Mouse (Mus musculus) liver, postnatal 0 days (tissue): ENCODE results near the gene Fbxw2. TPM values are rescaled to one million over a fixed set of nuclear protein-coding genes. Genes with fewer than 3 reads are reported as not detected.

ENCODE experiments used
- ATAC-seq: fragments of 200-750 bp; cut with Nextera tagmentation; 2 replicates; pipeline ENCODE4 v1.8.0; 2017; ENCODE audit warnings: mild to moderate bottlenecking, moderate library complexity
- DNase-seq: peaks from one replicate; pipeline ENCODE4 v3.0.0-alpha.2; 2016
- H3K27ac ChIP-seq: fragments of 300-500 bp; sonication (generic); 2 replicates; pipeline ENCODE4 v1.5.1; 2014; ENCODE audit warnings: antibody characterized with exemption, moderate library complexity, mild to moderate bottlenecking, low read depth
- H3K27me3 ChIP-seq: fragments of 300-500 bp; sonication (generic); 2 replicates; pipeline ENCODE4 v1.6.1; 2014; ENCODE audit warnings: low read length, control low read depth, mixed read lengths; ENCODE audit not compliant: insufficient read depth
- H3K36me3 ChIP-seq: fragments of 300-500 bp; sonication (generic); replicated peaks from 2 replicates; pipeline ENCODE4 v1.6.1; 2014; ENCODE audit warnings: mild to moderate bottlenecking, control low read depth, low read length, moderate library complexity, mixed read lengths; ENCODE audit not compliant: insufficient read depth
- H3K4me1 ChIP-seq: fragments of 300-500 bp; sonication (generic); 2 replicates; pipeline ENCODE4 v1.6.1; 2014; ENCODE audit warnings: antibody characterized with exemption, mild to moderate bottlenecking, control low read depth; ENCODE audit not compliant: insufficient read depth
- H3K4me2 ChIP-seq: fragments of 300-500 bp; sonication (generic); 2 replicates; pipeline ENCODE4 v1.6.1; 2014; ENCODE audit warnings: low read depth, mild to moderate bottlenecking, low read length, moderate library complexity, mixed read lengths
- H3K4me3 ChIP-seq: fragments of 300-500 bp; sonication (generic); 2 replicates; pipeline ENCODE4 v1.5.1; 2014; ENCODE audit warnings: low read depth, low read length
- H3K9ac ChIP-seq: fragments of 300-500 bp; sonication (generic); replicated peaks from 2 replicates; pipeline ENCODE4 v1.6.1; 2014; ENCODE audit warnings: mild to moderate bottlenecking, moderate library complexity
- H3K9me3 ChIP-seq: fragments of 300-500 bp; sonication (generic); 2 replicates; pipeline ENCODE4 v1.6.1; 2016; ENCODE audit warnings: mild to moderate bottlenecking, control low read depth, low read length, mixed read lengths
- CTCF ChIP-seq: sonication (generic); IDR thresholded peaks from 2 replicates; pipeline ENCODE4 v1.5.1; 2016; ENCODE audit warnings: antibody characterized with exemption, low read depth
- EP300 ChIP-seq: IDR thresholded peaks from 2 replicates; pipeline ENCODE4 v1.6.1; 2016; ENCODE audit warnings: antibody characterized with exemption, low read depth, mild to moderate bottlenecking
- WGBS: fragments of 180-500 bp; shearing (Covaris S2); extraction: QIAGEN DNeasy Blood & Tissue Kit; methylation state at CpG from one replicate; pipeline ENCODE4 v1.1.7; 2014; ENCODE audit not compliant: insufficient replicate concordance; 5-methylcytosine and 5-hydroxymethylcytosine counted together
- polyA plus RNA-seq: library from polyadenylated mRNA; unstranded; fragments of >200 nt; fragmentation: Nextera tagmentation; extraction: Ambion mirVana; gene quantifications from 2 replicates; pipeline ENCODE4 v1.2.1, GENCODE M21; 2015

Gene Fbxw2
- polyA plus RNA-seq, 1 experiment from 2014 or later: 38.3 TPM

DNA sequence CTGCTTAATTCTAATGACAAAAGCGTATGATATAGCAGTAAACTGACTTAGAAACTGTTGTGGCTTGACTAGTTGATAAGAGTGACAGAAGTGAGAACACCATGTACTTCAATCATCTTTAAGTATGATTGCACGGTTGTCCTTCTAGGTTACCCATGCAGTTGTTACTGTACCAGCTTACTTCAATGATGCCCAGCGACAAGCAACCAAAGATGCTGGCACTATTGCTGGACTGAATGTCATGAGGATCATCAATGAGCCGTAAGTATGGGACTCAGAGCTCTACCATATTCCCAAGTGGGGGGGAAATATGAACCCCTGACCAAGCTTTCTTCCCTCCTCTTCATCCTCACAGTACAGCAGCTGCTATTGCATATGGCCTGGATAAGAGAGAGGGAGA, 52.4 kb downstream of the Fbxw2 start:
- H3K36me3 ChIP-seq: peaks cover 59% of the 10 kb centered on the region
- 75% methylated on average over 4 of the region's 4 CpGs for WGBS
- peaks cover 42% of the 10 kb centered on the region for H3K4me1 ChIP-seq
- peak overlapping the region; percentile 88 for H3K4me2 ChIP-seq
- no peak for TF ChIP-seq CTCF
- TF ChIP-seq EP300: no peak
- DNase-seq (no peak), ATAC-seq (no peak)
- no peaks in the 10 kb centered on the region for H3K27me3 ChIP-seq
- H3K27ac ChIP-seq: no peak overlapping the region
- no peaks in the 10 kb centered on the region for H3K9me3 ChIP-seq
- H3K4me3 ChIP-seq: peak overlapping the region; percentile 96
- H3K9ac ChIP-seq: peak overlapping the region; percentile 37; the same call in 1 of the 2 replicates

- DNase-seq: peak; percentile 78
- Histone ChIP-seq H3K4me3 (peak overlapping the region; percentile 96), H3K4me2 (peak overlapping the region; percentile 88), H3K4me1 (peaks cover 42% of the 10 kb centered on the region), H3K9ac (peak overlapping the region; percentile 97), H3K36me3 (peaks cover 49% of the 10 kb centered on the region), H3K9me3 (no peaks in the 10 kb centered on the region), H3K27ac (peak overlapping the region; percentile 93), H3K27me3 (no peaks in the 10 kb centered on the region)
- TF ChIP-seq EP300 (no peak), CTCF (no peak)
- 2% methylated on average over 50 of the region's 50 CpGs for whole genome bisulfite sequencing
- peak; percentile 9 for ATAC-seq
These were observed 53.6 kb downstream of the Fbxw2 start for GRCm38 (mm10) chr2:34772252-34773235.

- peaks cover 38% of the 10 kb centered on the region for H3K4me1 ChIP-seq
- H3K9me3 ChIP-seq: no peaks in the 10 kb centered on the region
- H3K27ac ChIP-seq: peak within 1 kb of the TSS; percentile 93
- H3K4me3 ChIP-seq: peak within 1 kb of the TSS; percentile 96
- H3K27me3 ChIP-seq: no peaks in the 10 kb centered on the region
- peak within 1 kb of the TSS; percentile 97 for H3K9ac ChIP-seq
- WGBS: under 1% methylated on average over 58 of the region's 60 CpGs
- DNase-seq (peak; percentile 99), ATAC-seq (peak; percentile 97)
- peaks cover 39% of the 10 kb centered on the region for H3K36me3 ChIP-seq
- peak within 1 kb of the TSS; percentile 88 for H3K4me2 ChIP-seq
- peak; percentile 73; the same call in 1 of the 2 replicates for TF ChIP-seq EP300
- TF ChIP-seq CTCF: no peak
These were observed 54.5 kb downstream of the Fbxw2 start, which contains the start of gene Hspa5 for GRCm38 (mm10) chr2:34771368-34772226. Hspa5 (plus strand) TSS chr2:34771970.

DNA sequence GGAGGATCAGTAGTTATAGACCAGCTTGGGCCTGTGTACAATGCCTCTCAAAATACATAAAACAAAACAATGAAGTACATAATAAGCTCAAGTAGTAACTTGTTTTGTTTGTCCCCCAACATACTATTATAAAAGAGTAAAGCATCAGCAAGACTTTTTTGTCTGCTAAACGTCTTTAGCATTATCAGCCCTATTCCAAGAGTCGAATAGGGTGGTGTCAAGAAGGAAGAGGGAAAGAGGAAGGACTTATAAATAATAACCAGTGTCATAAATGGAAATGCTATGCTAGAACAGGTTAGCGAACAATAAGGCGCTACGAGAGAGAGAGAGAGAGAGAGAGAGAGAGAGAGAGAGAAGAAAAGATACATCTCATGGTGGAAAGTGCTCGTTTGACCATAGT, 55.2 kb downstream of the Fbxw2 start:
- TF ChIP-seq EP300: no peak
- peaks cover 32% of the 10 kb centered on the region for H3K4me1 ChIP-seq
- H3K27ac ChIP-seq: peak overlapping the region; percentile 90
- H3K9me3 ChIP-seq: no peaks in the 10 kb centered on the region
- WGBS: under 1% methylated on average over 6 of the region's 6 CpGs
- peaks cover 33% of the 10 kb centered on the region for H3K36me3 ChIP-seq
- DNase-seq (no peak), ATAC-seq (no peak)
- H3K27me3 ChIP-seq: no peaks in the 10 kb centered on the region
- H3K4me3 ChIP-seq: peak overlapping the region; percentile 77
- H3K4me2 ChIP-seq: peak overlapping the region; percentile 78
- H3K9ac ChIP-seq: peak overlapping the region; percentile 96

DNA sequence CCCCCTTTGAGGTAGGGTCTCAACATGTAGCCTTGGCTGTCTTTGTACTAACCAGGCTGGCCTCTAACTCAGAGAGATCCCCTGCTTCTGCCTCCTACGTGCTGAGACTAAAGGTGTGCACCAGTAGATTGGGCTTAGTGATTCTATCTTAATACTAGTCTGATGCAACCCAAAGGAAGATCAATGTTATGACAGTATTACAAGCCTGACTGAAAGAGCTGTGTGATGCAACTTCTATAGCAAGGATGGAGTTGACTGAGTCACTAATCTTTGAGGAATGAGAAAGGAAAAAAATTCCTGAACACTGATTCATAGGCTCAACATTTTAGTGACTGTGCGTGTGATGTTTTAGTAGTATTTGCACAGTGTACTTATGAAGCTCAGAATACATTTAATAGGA, 56.1 kb downstream of the Fbxw2 start:
- no peak for DNase-seq
- Histone ChIP-seq H3K9ac (no peak overlapping the region; the same call in 1 of the 2 replicates), H3K4me3 (peak overlapping the region; percentile 77; the same call in 1 of the 2 replicates)

More for the DNA sequence above, 56.1 kb downstream of the Fbxw2 start:
- Histone ChIP-seq H3K4me1 (peaks cover 27% of the 10 kb centered on the region), H3K36me3 (peaks cover 24% of the 10 kb centered on the region), H3K9me3 (no peaks in the 10 kb centered on the region), H3K27me3 (no peaks in the 10 kb centered on the region), H3K27ac (no peak overlapping the region; the same call in 1 of the 2 replicates), H3K4me2 (peak overlapping the region; percentile 78)
- no peak for ATAC-seq
- WGBS: 70% methylated on average over 2 of the region's 2 CpGs
- no peak for TF ChIP-seq EP300
- no peak for TF ChIP-seq CTCF
